Mouse (Mus musculus) heart, postnatal 0 days (tissue): ENCODE results near the gene Hcar2. TPM values are rescaled to one million over a fixed set of nuclear protein-coding genes. Genes with fewer than 3 reads are reported as not detected.
A peak's percentile ranks its signal among the peaks of the same experiment; 100 is the strongest.

Source experiments
- ATAC-seq: fragments of 200-750 bp; cut with Nextera tagmentation; 2 replicates; pipeline ENCODE4 v1.8.0; 2017; ENCODE audit warnings: low read depth, moderate number of reproducible peaks, moderate library complexity; ENCODE audit not compliant: insufficient read depth
- DNase-seq: peaks from one replicate; pipeline ENCODE4 v3.0.0-alpha.2; 2016; ENCODE audit warnings: low spot score
- H3K27ac ChIP-seq: fragments of 300-500 bp; sonication (generic); 2 replicates; pipeline ENCODE4 v1.5.1; 2014; ENCODE audit warnings: low read depth, mild to moderate bottlenecking
- H3K27me3 ChIP-seq: fragments of 300-500 bp; sonication (generic); 2 replicates; pipeline ENCODE4 v1.6.1; 2014; ENCODE audit warnings: low read length, mixed read lengths; ENCODE audit not compliant: control insufficient read depth, insufficient read depth
- H3K36me3 ChIP-seq: fragments of 300-500 bp; sonication (generic); replicated peaks from 2 replicates; pipeline ENCODE4 v1.6.1; 2014; ENCODE audit warnings: low read length, mixed read lengths; ENCODE audit not compliant: control insufficient read depth, insufficient read depth
- H3K4me1 ChIP-seq: fragments of 300-500 bp; sonication (generic); 2 replicates; pipeline ENCODE4 v1.6.1; 2014; ENCODE audit warnings: antibody characterized with exemption; ENCODE audit not compliant: control insufficient read depth, insufficient read depth
- H3K4me2 ChIP-seq: fragments of 300-500 bp; sonication (generic); 2 replicates; pipeline ENCODE4 v1.6.1; 2014; ENCODE audit warnings: low read depth, mild to moderate bottlenecking, low read length, moderate library complexity
- H3K4me3 ChIP-seq: fragments of 300-500 bp; sonication (generic); 2 replicates; pipeline ENCODE4 v1.5.1; 2014; ENCODE audit warnings: low read depth, low read length
- H3K9ac ChIP-seq: fragments of 300-500 bp; sonication (generic); replicated peaks from 2 replicates; pipeline ENCODE4 v1.6.1; 2014; ENCODE audit warnings: low read depth, low read length, mixed read lengths
- H3K9me3 ChIP-seq: fragments of 300-500 bp; sonication (generic); replicated peaks from 2 replicates; pipeline ENCODE4 v1.6.1; 2016; ENCODE audit warnings: low read length; ENCODE audit not compliant: control insufficient read depth
- CTCF ChIP-seq: IDR thresholded peaks from 2 replicates; pipeline ENCODE4 v1.5.1; 2016; ENCODE audit warnings: antibody characterized with exemption, control low read depth, low read depth
- EP300 ChIP-seq: IDR thresholded peaks from 2 replicates; pipeline ENCODE4 v1.6.1; 2016; ENCODE audit warnings: antibody characterized with exemption, low read depth
- WGBS: fragments of 180-500 bp; shearing (Covaris S2); extraction: QIAGEN DNeasy Blood & Tissue Kit; methylation state at CpG from one replicate; pipeline ENCODE4 v1.1.7; 2014; 5-methylcytosine and 5-hydroxymethylcytosine counted together
- polyA plus RNA-seq: library from polyadenylated mRNA; unstranded; fragments of >200 nt; fragmentation: Nextera tagmentation; extraction: Ambion mirVana; gene quantifications from 2 replicates; pipeline ENCODE4 v1.2.1, GENCODE M21; 2015
- total RNA-seq: library from RNA; depleted of rRNA; stranded (reverse); fragments of >200 nt; gene quantifications from 2 replicates; pipeline ENCODE4 v1.2.3, GENCODE M21; 2014; ENCODE audit warnings: low replicate concordance; rRNA removed

Hcar2 gene
- total RNA-seq (not detected in 2 replicates), polyA plus RNA-seq (0.14 TPM in 1 of 2 replicates, not detected in the other)

DNA sequence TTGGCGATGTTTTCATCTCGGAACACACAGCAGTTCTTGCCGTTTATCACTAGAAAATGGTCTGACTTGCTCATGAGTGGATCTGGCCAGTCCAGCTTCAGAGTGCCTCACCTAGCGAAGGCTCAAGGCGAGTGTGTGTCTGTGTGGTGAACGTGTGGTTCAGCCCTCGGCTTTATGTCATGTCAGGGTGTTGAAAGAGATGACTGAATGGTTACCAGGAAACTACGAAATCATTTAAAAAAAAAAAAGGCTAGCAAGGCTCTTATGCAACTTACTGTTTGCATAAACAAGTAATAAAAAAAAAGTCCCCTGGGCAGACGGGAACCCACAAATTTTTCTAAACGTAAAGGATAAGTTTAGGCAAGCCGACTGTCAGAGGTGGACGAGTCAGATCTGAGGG lies at the start of gene Hcar2:
TSS of gene Hcar2 (minus strand) at position 135 of the 400 bp plus-strand sequence.
- DNase-seq = no peak
- no peak within 1 kb of the TSS for H3K4me3 ChIP-seq
- TF ChIP-seq CTCF (no peak), EP300 (no peak)
- H3K36me3 ChIP-seq = no peaks in the 10 kb centered on the region
- no peak for ATAC-seq
- 70% methylated on average over 12 of the region's 12 CpGs for WGBS
- no peaks in the 10 kb centered on the region for H3K27me3 ChIP-seq
- no peaks in the 10 kb centered on the region for H3K9me3 ChIP-seq
- no peak within 1 kb of the TSS for H3K9ac ChIP-seq
- no peak within 1 kb of the TSS for H3K4me2 ChIP-seq
- H3K4me1 ChIP-seq = no peaks in the 10 kb centered on the region
- H3K27ac ChIP-seq = no peak within 1 kb of the TSS

- WGBS = 88% methylated on average over 3 of the region's 3 CpGs
- H3K9me3 ChIP-seq = no peaks in the 10 kb centered on the region
- ATAC-seq (no peak), DNase-seq (no peak)
- no peak overlapping the region for H3K4me3 ChIP-seq
- TF ChIP-seq EP300 (no peak), CTCF (no peak)
- H3K4me2 ChIP-seq = no peak overlapping the region
- peaks cover 61% of the 10 kb centered on the region for H3K36me3 ChIP-seq
- no peak overlapping the region for H3K27ac ChIP-seq
- no peak overlapping the region for H3K9ac ChIP-seq
- H3K4me1 ChIP-seq = no peaks in the 10 kb centered on the region
- H3K27me3 ChIP-seq = no peaks in the 10 kb centered on the region
These were observed 49.6 kb upstream of the Hcar2 start for GRCm38 (mm10) chr5:123914852-123915251.

DNA sequence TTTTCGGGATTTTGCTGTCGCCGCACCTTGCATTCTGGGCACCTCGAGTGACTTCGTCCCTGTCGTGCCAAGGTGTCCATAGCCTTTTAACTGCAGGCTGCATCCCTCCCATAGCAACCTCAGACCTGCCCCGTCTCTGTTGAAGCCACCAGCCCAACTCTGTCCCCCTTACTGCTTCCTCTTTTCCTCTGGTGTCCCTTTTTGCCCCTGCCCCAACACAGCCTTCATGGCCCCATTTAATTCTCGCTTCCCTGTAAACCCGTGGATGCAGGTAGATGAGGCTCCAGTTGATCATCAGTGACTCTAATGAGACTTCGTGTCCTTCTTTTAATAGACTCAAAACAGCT lies 42.3 kb upstream of the Hcar2 start:
- H3K9ac ChIP-seq = peak overlapping the region; percentile 97
- H3K9me3 ChIP-seq = no peaks in the 10 kb centered on the region
- peaks cover 41% of the 10 kb centered on the region for H3K36me3 ChIP-seq
- ATAC-seq (no peak), DNase-seq (no peak)
- WGBS = 4% methylated on average over 10 of the region's 10 CpGs
- peak overlapping the region; percentile 94 for H3K4me3 ChIP-seq
- peaks cover 8% of the 10 kb centered on the region; the same call in 1 of the 2 replicates for H3K4me1 ChIP-seq
- H3K27me3 ChIP-seq = no peaks in the 10 kb centered on the region
- TF ChIP-seq EP300 (no peak), CTCF (no peak)
- peak overlapping the region; percentile 89 for H3K4me2 ChIP-seq
- peak overlapping the region; percentile 82 for H3K27ac ChIP-seq

- Histone ChIP-seq H3K4me3 (peak within 1 kb of the TSS; percentile 94), H3K4me1 (peaks cover 8% of the 10 kb centered on the region; the same call in 1 of the 2 replicates), H3K9ac (peak within 1 kb of the TSS; percentile 97), H3K9me3 (no peaks in the 10 kb centered on the region), H3K27me3 (no peaks in the 10 kb centered on the region), H3K4me2 (peak within 1 kb of the TSS; percentile 89), H3K27ac (peak within 1 kb of the TSS; percentile 82), H3K36me3 (peaks cover 36% of the 10 kb centered on the region)
- peak; percentile 96 for DNase-seq
- under 1% methylated on average over 57 of the region's 61 CpGs for WGBS
- peak; percentile 98 for ATAC-seq
- TF ChIP-seq EP300 (peak; percentile 100), CTCF (peak; percentile 97)
These were observed 41.8 kb upstream of the Hcar2 start, which contains the start of gene Denr for GRCm38 (mm10) chr5:123906976-123907630. Gene Denr, plus strand, starts transcription at chr5:123907175.

GRCm38 (mm10) chr5:123906146-123906975 lies 41.1 kb upstream of the Hcar2 start:
- Histone ChIP-seq H3K4me1 (peaks cover 8% of the 10 kb centered on the region; the same call in 1 of the 2 replicates), H3K36me3 (peaks cover 29% of the 10 kb centered on the region), H3K27me3 (no peaks in the 10 kb centered on the region), H3K4me2 (0 out of 2 replicates have a peak overlapping the region, but pooled peaks have one; percentile 10), H3K4me3 (no peak overlapping the region), H3K9ac (no peak overlapping the region), H3K27ac (no peak overlapping the region), H3K9me3 (no peaks in the 10 kb centered on the region)
- DNase-seq (no peak), ATAC-seq (no peak)
- 69% methylated on average over 17 of the region's 17 CpGs for WGBS
- no peak for TF ChIP-seq CTCF
- no peak for TF ChIP-seq EP300
